Mouse (Mus musculus): Measurements from ENCODE around the gene Mrps18c. TPM values are rescaled to one million over a fixed set of nuclear protein-coding genes. Genes with fewer than 3 reads are reported as not detected.

Mrps18c gene
- polyA plus RNA-seq, 1 experiment: 27.8 TPM

DNA sequence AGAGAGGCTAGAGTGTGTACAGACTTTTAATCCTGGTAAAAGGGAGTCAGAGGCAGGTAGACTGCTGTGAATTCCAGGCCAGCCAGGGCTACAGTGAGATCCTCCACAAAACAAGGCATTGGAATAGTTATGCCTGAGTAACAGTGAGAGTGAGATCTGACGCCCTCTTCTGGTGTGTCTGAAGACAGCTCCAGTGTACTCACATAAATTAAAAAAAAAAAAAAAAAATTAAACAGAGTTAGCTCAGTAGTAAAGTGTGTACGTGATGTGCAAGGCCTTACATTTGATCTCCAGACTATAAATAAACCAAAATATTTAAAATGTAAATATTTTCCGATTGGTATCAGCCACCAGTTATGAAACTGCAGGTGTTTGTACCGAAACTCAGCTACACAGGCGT is 4.3 kb upstream of the Mrps18c start:
- no peaks in the 10 kb centered on the region; the same call in 1 of the 2 replicates for H3K4me1 ChIP-seq (ENCODE audit: control insufficient read depth, insufficient read depth, low read length)
- H3K36me3 ChIP-seq (ENCODE audit: control insufficient read depth, insufficient read depth, low read length): peaks cover 2% of the 10 kb centered on the region; the same call in 1 of the 2 replicates
- TF ChIP-seq CTCF (IDR thresholded peaks at IDR 0.05; ENCODE audit: control insufficient read depth, insufficient read depth, insufficient replicate concordance, low read depth, low read length) (no peak), POLR2A (IDR thresholded peaks at IDR 0.05; ENCODE audit: control insufficient read depth, low read depth, low read length) (no peak)
- H3K27me3 ChIP-seq (ENCODE audit: control insufficient read depth, insufficient read depth, low read length): no peaks in the 10 kb centered on the region
- H3K4me3 ChIP-seq (ENCODE audit: control insufficient read depth, low read depth, low read length): no peak overlapping the region
- H3K27ac ChIP-seq (ENCODE audit: control insufficient read depth, insufficient read depth, low read depth, low read length): no peak overlapping the region

DNA sequence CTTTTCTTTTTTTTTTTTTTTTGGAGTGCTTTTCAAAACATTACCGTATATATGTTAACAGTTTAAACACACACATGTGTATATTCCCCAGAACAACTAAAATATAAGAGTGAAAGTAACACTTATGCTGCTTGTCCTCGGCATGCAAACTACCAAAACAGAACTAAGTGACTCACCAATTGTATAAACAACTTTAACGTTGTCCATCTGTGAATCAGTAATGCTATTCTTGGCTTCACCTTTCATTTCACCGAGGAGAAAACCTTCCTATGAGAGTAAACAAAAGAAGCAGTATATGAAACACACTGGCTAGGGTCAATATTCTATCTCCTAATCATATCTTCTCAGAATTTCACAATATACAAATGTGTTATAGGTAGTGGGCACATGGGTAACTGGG is 19.9 kb downstream of the Mrps18c start:
- H3K27me3 ChIP-seq (ENCODE audit: control insufficient read depth, insufficient read depth, low read length): no peaks in the 10 kb centered on the region
- no peaks in the 10 kb centered on the region for H3K4me1 ChIP-seq (ENCODE audit: control insufficient read depth, insufficient read depth, low read length)
- no peaks in the 10 kb centered on the region; the same call in 1 of the 2 replicates for H3K36me3 ChIP-seq (ENCODE audit: control insufficient read depth, insufficient read depth, low read length)
- no peak overlapping the region for H3K27ac ChIP-seq (ENCODE audit: control insufficient read depth, insufficient read depth, low read depth, low read length)
- TF ChIP-seq POLR2A (IDR thresholded peaks at IDR 0.05; ENCODE audit: control insufficient read depth, low read depth, low read length): no peak
- TF ChIP-seq CTCF (IDR thresholded peaks at IDR 0.05; ENCODE audit: control insufficient read depth, insufficient read depth, insufficient replicate concordance, low read depth, low read length): no peak
- no peak overlapping the region for H3K4me3 ChIP-seq (ENCODE audit: control insufficient read depth, low read depth, low read length)

DNA sequence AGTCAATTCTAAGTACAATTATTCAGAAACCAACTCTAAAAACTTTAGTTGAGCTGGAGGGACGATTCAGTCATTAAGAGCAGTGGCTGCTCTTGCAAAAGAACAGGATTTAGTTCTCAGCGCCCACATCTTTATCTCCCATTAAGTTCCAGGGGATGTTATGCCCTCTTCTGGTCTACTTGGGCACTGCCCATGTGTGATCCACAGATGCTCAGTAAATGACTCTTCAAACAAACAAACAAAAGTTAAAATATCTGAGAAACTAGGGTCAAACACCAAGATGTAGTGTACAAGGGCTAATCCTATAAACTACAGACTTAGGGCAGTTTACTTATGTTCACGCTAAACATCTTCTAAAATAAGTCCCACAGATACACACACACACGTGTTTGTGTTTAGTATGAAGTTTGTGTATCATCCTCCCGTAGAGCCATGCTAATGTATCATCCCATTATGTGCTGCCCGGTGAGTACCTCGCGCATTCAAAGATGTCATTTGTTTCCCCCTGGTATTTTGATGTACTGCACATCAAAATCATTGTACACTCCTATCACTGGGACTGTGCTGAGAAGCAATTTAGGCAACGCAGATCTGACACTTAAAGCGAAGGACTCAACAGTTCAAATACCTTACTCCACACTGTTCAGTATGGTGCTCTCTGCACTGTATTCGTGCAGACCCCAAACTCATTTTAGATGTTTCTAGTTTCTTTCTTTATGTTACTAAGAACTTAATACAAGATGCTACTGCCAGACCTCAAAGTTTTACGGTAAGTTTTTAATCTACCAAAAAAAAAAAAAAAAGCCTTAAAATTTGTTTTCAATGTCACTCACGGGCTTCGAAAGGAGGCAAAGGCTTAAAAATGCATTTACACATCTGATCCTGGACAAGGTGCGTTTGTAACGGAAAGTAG is 21.4 kb downstream of the Mrps18c start:
- H3K27ac ChIP-seq (ENCODE audit: control insufficient read depth, insufficient read depth, low read depth, low read length): no peak overlapping the region; the same call in 1 of the 2 replicates
- H3K36me3 ChIP-seq (ENCODE audit: control insufficient read depth, insufficient read depth, low read length): no peaks in the 10 kb centered on the region; the same call in 1 of the 2 replicates
- peak overlapping the region; percentile 92 for H3K4me3 ChIP-seq (ENCODE audit: control insufficient read depth, low read depth, low read length)
- TF ChIP-seq POLR2A (IDR thresholded peaks at IDR 0.05; ENCODE audit: control insufficient read depth, low read depth, low read length): no peak
- no peak for TF ChIP-seq CTCF (IDR thresholded peaks at IDR 0.05; ENCODE audit: control insufficient read depth, insufficient read depth, insufficient replicate concordance, low read depth, low read length)
- H3K4me1 ChIP-seq (ENCODE audit: control insufficient read depth, insufficient read depth, low read length): no peaks in the 10 kb centered on the region
- H3K27me3 ChIP-seq (ENCODE audit: control insufficient read depth, insufficient read depth, low read length): no peaks in the 10 kb centered on the region

- Histone ChIP-seq H3K36me3 (ENCODE audit: control insufficient read depth, insufficient read depth, low read length) (no peaks in the 10 kb centered on the region; the same call in 1 of the 2 replicates), H3K4me3 (ENCODE audit: control insufficient read depth, low read depth, low read length) (peak within 1 kb of the TSS; percentile 92), H3K27me3 (ENCODE audit: control insufficient read depth, insufficient read depth, low read length) (no peaks in the 10 kb centered on the region), H3K4me1 (ENCODE audit: control insufficient read depth, insufficient read depth, low read length) (no peaks in the 10 kb centered on the region), H3K27ac (ENCODE audit: control insufficient read depth, insufficient read depth, low read depth, low read length) (peak within 1 kb of the TSS; percentile 68)
- no peak for TF ChIP-seq CTCF (IDR thresholded peaks at IDR 0.05; ENCODE audit: control insufficient read depth, insufficient read depth, insufficient replicate concordance, low read depth, low read length)
- peak; percentile 93 for TF ChIP-seq POLR2A (IDR thresholded peaks at IDR 0.05; ENCODE audit: control insufficient read depth, low read depth, low read length)
Observed at GRCm38 (mm10) chr5:100820483-100821184, 22.2 kb downstream of the Mrps18c start, which contains the start of gene Abraxas1. Gene Abraxas1, minus strand, starts transcription at chr5:100820965.

- H3K36me3 ChIP-seq (ENCODE audit: control insufficient read depth, insufficient read depth, low read length): no peaks in the 10 kb centered on the region; the same call in 1 of the 2 replicates
- no peaks in the 10 kb centered on the region for H3K4me1 ChIP-seq (ENCODE audit: control insufficient read depth, insufficient read depth, low read length)
- TF ChIP-seq CTCF (IDR thresholded peaks at IDR 0.05; ENCODE audit: control insufficient read depth, insufficient read depth, insufficient replicate concordance, low read depth, low read length): no peak
- TF ChIP-seq POLR2A (IDR thresholded peaks at IDR 0.05; ENCODE audit: control insufficient read depth, low read depth, low read length): no peak
- no peak overlapping the region for H3K27ac ChIP-seq (ENCODE audit: control insufficient read depth, insufficient read depth, low read depth, low read length)
- no peak overlapping the region for H3K4me3 ChIP-seq (ENCODE audit: control insufficient read depth, low read depth, low read length)
- no peaks in the 10 kb centered on the region for H3K27me3 ChIP-seq (ENCODE audit: control insufficient read depth, insufficient read depth, low read length)
Observed at GRCm38 (mm10) chr5:100821375-100821774, 22.9 kb downstream of the Mrps18c start.

GRCm38 (mm10) chr5:100822826-100823225 is 24.4 kb downstream of the Mrps18c start:
- Histone ChIP-seq H3K27ac (ENCODE audit: control insufficient read depth, insufficient read depth, low read depth, low read length) (no peak overlapping the region), H3K27me3 (ENCODE audit: control insufficient read depth, insufficient read depth, low read length) (no peaks in the 10 kb centered on the region), H3K36me3 (ENCODE audit: control insufficient read depth, insufficient read depth, low read length) (no peaks in the 10 kb centered on the region; the same call in 1 of the 2 replicates), H3K4me3 (ENCODE audit: control insufficient read depth, low read depth, low read length) (no peak overlapping the region), H3K4me1 (ENCODE audit: control insufficient read depth, insufficient read depth, low read length) (no peaks in the 10 kb centered on the region)
- TF ChIP-seq CTCF (IDR thresholded peaks at IDR 0.05; ENCODE audit: control insufficient read depth, insufficient read depth, insufficient replicate concordance, low read depth, low read length): no peak
- no peak for TF ChIP-seq POLR2A (IDR thresholded peaks at IDR 0.05; ENCODE audit: control insufficient read depth, low read depth, low read length)

- Histone ChIP-seq H3K4me3 (ENCODE audit: control insufficient read depth, low read depth, low read length) (no peak overlapping the region), H3K27ac (ENCODE audit: control insufficient read depth, insufficient read depth, low read depth, low read length) (no peak overlapping the region), H3K27me3 (ENCODE audit: control insufficient read depth, insufficient read depth, low read length) (no peaks in the 10 kb centered on the region), H3K36me3 (ENCODE audit: control insufficient read depth, insufficient read depth, low read length) (no peaks in the 10 kb centered on the region), H3K4me1 (ENCODE audit: control insufficient read depth, insufficient read depth, low read length) (no peaks in the 10 kb centered on the region)
- TF ChIP-seq CTCF (IDR thresholded peaks at IDR 0.05; ENCODE audit: control insufficient read depth, insufficient read depth, insufficient replicate concordance, low read depth, low read length): no peak
- no peak for TF ChIP-seq POLR2A (IDR thresholded peaks at IDR 0.05; ENCODE audit: control insufficient read depth, low read depth, low read length)
Observed at GRCm38 (mm10) chr5:100825975-100826374, 27.5 kb downstream of the Mrps18c start.

Measured in testis, adult 2 months (tissue).